Mouse (Mus musculus) thymus, adult 2 months (tissue): ENCODE data around the gene Arhgap40.

Experiments used
- CTCF ChIP-seq: fragments of 200-500 bp; IDR thresholded peaks from 2 replicates; pipeline ENCODE4 v1.5.1; 2012; ENCODE audit warnings: mild to moderate bottlenecking, control low read depth, low read length, moderate library complexity, borderline replicate concordance; ENCODE audit not compliant: control insufficient read depth, poor library complexity, insufficient read depth; ENCODE audit errors: extremely low read depth
- POLR2A ChIP-seq: fragments of 200-500 bp; IDR thresholded peaks from 2 replicates; pipeline ENCODE4 v1.6.1; 2012; ENCODE audit warnings: mild to moderate bottlenecking, low read length, control low read depth, moderate library complexity; ENCODE audit not compliant: control insufficient read depth, poor library complexity, insufficient read depth; ENCODE audit errors: extremely low read depth

DNA sequence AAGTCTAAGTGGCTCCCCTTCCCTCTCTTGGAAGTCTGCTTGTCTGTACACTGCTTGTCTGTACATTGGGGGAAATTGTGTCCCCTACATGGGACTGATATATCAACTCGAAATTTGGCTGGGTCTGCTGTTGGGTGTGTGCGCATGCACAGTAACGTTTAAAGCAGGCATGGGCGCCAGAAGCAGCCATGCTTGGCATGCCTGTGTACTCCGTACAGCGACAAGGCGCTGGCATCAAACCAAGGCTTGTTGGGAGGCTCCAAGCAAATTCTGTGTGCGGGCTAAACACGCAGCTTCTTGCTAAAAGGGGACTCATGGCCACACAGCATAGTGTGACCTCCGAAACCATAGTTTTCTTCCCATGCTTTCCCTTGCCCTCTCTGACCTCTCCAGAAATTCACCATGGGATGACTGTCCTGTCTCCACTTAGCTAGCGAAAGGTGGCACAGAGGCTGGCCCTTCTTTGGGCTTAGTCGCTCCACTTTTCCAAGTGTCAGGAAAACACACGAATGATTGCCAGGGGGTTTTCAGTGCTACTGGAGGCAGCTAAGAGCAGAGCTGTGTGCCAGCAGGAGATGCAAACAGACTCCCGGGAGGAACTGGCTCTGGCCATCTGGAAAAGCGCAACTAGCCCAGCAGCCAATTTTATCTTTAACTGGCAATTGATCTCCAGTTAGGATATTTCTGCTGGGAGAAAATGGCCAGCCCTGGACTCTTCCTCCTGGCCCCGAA, 11.7 kb downstream of the Arhgap40 start:
- TF ChIP-seq CTCF (no peak), POLR2A (no peak)
